Mouse (Mus musculus): ENCODE data around the gene March10. TPM values are rescaled to one million over a fixed set of nuclear protein-coding genes. Genes with fewer than 3 reads are reported as not detected.

Gene March10
- polyA plus RNA-seq, 1 experiment from 2014 or later = 0.37 TPM

DNA sequence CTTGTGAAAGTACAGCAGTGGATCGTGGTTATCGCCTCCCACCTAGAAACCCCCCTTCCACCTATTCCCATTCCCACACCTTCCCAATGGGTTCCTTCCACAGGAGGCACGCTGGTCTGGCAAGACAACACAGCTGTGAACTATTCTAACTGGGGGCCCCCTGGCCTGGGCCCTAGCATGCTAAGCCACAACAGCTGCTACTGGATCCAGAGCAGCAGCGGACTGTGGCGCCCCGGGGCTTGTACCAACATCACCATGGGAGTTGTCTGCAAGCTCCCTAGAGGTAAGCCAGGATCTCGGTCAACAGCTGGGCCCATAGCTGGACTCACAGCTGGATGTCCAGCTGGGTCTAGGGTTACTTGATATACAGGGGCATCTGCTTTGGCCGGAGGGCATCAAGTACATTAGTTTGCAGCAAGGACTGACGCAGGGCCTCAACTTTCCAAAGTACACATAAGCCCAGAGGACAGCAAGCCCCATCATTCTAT is 108.0 kb downstream of the March10 start:
- ATAC-seq (ENCODE audit: low FRiP score) = no peak

DNA sequence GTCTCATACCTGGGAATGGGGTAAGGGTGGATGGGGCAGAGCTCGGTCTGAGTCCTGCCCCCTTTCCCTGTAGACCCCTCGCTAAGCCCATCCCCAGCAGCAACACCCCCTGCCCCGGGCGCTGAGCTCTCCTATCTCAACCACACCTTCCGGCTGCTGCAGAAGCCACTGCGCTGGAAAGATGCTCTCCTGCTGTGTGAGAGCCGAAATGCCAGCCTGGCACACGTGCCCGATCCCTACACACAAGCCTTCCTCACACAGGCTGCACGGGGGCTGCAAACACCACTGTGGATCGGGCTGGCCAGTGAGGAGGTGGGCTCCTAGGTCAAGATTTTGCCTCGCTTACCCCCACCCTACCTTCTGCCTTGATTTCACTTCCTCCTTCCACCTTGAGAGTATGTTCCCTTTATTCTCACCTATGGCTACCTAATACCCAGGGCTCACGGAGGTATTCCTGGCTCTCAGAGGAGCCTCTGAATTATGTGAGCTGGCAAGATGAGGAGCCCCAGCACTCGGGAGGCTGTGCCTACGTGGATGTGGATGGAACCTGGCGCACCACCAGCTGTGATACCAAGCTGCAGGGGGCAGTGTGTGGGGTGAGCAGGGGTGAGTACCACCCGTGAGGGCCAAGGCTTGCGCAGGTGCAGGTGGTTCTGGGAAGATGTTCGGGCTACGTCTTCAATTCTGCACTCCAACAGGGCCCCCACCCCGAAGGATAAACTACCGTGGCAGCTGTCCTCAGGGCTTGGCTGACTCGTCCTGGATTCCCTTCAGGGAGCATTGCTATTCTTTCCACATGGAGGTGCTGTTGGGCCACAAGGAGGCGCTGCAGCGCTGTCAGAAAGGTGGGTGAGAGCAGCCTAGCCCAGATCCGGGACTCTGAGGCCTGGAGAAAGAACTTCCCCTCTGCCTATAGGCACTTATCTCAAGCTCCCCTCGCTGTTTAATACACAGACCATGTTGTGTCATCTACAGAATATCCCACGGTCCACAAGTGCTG is 109.1 kb downstream of the March10 start:
- no peaks in the 10 kb centered on the region for H3K27me3 ChIP-seq (ENCODE audit: control insufficient read depth, insufficient read depth, low read length)
- DNase-seq (ENCODE audit: low spot score) (peak; percentile 90), ATAC-seq (ENCODE audit: low FRiP score) (peak; percentile 69)
- H3K27ac ChIP-seq (ENCODE audit: low read depth, low read length) = no peak overlapping the region
- H3K4me2 ChIP-seq (replicated peaks; ENCODE audit: low read depth, low read length) = no peak overlapping the region
- 68% methylated on average over 28 of the region's 28 CpGs for WGBS
- H3K9me3 ChIP-seq (ENCODE audit: control insufficient read depth, low read length) = no peaks in the 10 kb centered on the region
- H3K4me3 ChIP-seq (ENCODE audit: low read depth, low read length) = no peak overlapping the region
- 0 out of 2 replicates have a peak, but pooled peaks cover 2% of the 10 kb centered on the region for H3K4me1 ChIP-seq (replicated peaks; ENCODE audit: control insufficient read depth, insufficient read depth, low read length)
- no peaks in the 10 kb centered on the region for H3K36me3 ChIP-seq (ENCODE audit: control insufficient read depth, insufficient read depth, low read length)
- H3K9ac ChIP-seq (ENCODE audit: low read depth, low read length) = no peak overlapping the region

More for the DNA sequence above, 108.0 kb downstream of the March10 start:
- Histone ChIP-seq H3K4me3 (ENCODE audit: low read depth, low read length) (no peak overlapping the region), H3K9me3 (ENCODE audit: control insufficient read depth, low read length) (no peaks in the 10 kb centered on the region), H3K9ac (ENCODE audit: low read depth, low read length) (no peak overlapping the region), H3K27me3 (ENCODE audit: control insufficient read depth, insufficient read depth, low read length) (no peaks in the 10 kb centered on the region; the same call in 1 of the 2 replicates), H3K27ac (ENCODE audit: low read depth, low read length) (no peak overlapping the region), H3K4me1 (replicated peaks; ENCODE audit: control insufficient read depth, insufficient read depth, low read length) (0 out of 2 replicates have a peak, but pooled peaks cover 2% of the 10 kb centered on the region), H3K36me3 (ENCODE audit: control insufficient read depth, insufficient read depth, low read length) (no peaks in the 10 kb centered on the region), H3K4me2 (replicated peaks; ENCODE audit: low read depth, low read length) (no peak overlapping the region)
- no peak for DNase-seq (ENCODE audit: low spot score)
- 91% methylated on average over 9 of the region's 9 CpGs for WGBS

DNA sequence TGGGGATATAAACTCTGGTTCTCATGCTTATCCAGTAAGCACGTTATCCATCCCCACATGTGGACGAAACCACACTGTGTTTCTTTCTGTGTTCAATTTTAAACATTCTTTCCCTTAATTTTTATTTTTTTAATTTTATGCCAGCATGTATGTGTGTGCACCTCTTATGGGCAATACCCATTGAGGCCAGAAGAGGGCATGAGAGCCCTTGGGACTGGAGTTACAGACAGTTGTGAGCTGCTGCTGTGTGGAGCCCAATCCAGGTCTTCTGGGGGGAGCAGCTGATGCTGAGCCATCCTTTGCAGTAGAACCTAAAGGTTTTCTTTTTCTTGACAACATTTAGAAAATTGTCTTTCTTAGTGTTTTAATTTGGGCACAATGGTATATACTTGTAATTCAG is 111.3 kb downstream of the March10 start:
- peak; percentile 50 for DNase-seq (ENCODE audit: low spot score)
- Histone ChIP-seq H3K27me3 (ENCODE audit: control insufficient read depth, insufficient read depth, low read length) (no peaks in the 10 kb centered on the region), H3K27ac (ENCODE audit: low read depth, low read length) (no peak overlapping the region), H3K9me3 (ENCODE audit: control insufficient read depth, low read length) (no peaks in the 10 kb centered on the region), H3K4me3 (ENCODE audit: low read depth, low read length) (no peak overlapping the region), H3K9ac (ENCODE audit: low read depth, low read length) (no peak overlapping the region), H3K36me3 (ENCODE audit: control insufficient read depth, insufficient read depth, low read length) (no peaks in the 10 kb centered on the region), H3K4me2 (replicated peaks; ENCODE audit: low read depth, low read length) (no peak overlapping the region), H3K4me1 (replicated peaks; ENCODE audit: control insufficient read depth, insufficient read depth, low read length) (no peaks in the 10 kb centered on the region)
- 90% methylated on average over 2 of the region's 2 CpGs for WGBS
- no peak for ATAC-seq (ENCODE audit: low FRiP score)

DNA sequence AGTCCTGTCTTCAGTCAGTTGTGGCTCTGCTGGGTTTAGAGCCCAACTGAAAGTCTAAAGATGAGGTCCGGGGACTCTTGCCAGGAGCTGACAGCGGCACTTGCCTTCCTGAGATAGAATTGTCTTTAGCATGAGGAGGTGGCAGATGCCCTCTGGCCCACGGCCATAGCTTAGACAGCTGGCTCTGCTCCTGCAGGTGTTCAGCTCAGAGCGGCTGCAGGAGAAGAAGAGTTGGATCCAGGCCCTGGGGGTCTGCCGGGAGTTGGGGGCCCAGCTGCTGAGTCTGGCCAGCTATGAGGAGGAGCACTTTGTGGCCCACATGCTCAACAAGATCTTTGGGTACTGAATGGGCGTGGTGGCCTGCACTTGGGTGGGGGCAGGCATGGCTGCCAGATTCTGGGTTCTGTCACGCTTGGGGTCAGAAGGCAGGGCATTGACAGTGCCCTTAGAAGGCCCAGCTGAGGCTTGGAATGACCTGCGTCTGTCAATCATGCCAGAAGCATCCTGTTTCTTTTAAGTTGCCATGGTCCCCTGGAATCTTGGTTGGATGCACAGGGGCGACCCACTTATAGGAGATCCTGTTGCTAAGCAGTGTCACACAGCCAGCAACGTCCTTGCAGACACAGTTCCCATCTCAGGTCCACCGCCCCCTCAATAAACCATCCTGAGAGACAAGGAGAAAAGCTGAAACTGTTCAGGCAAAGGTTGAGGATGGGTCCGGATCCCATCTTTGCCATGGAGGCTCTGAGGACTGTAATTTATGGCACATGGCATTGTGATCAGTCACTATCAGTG is 117.7 kb downstream of the March10 start:
- DNase-seq (ENCODE audit: low spot score) (no peak), ATAC-seq (ENCODE audit: low FRiP score) (no peak)
- Histone ChIP-seq H3K9ac (ENCODE audit: low read depth, low read length) (no peak overlapping the region), H3K36me3 (ENCODE audit: control insufficient read depth, insufficient read depth, low read length) (no peaks in the 10 kb centered on the region), H3K4me1 (replicated peaks; ENCODE audit: control insufficient read depth, insufficient read depth, low read length) (no peaks in the 10 kb centered on the region), H3K9me3 (ENCODE audit: control insufficient read depth, low read length) (no peaks in the 10 kb centered on the region), H3K27me3 (ENCODE audit: control insufficient read depth, insufficient read depth, low read length) (no peaks in the 10 kb centered on the region), H3K27ac (ENCODE audit: low read depth, low read length) (no peak overlapping the region), H3K4me3 (ENCODE audit: low read depth, low read length) (no peak overlapping the region), H3K4me2 (replicated peaks; ENCODE audit: low read depth, low read length) (no peak overlapping the region)
- 75% methylated on average over 12 of the region's 12 CpGs for WGBS

DNA sequence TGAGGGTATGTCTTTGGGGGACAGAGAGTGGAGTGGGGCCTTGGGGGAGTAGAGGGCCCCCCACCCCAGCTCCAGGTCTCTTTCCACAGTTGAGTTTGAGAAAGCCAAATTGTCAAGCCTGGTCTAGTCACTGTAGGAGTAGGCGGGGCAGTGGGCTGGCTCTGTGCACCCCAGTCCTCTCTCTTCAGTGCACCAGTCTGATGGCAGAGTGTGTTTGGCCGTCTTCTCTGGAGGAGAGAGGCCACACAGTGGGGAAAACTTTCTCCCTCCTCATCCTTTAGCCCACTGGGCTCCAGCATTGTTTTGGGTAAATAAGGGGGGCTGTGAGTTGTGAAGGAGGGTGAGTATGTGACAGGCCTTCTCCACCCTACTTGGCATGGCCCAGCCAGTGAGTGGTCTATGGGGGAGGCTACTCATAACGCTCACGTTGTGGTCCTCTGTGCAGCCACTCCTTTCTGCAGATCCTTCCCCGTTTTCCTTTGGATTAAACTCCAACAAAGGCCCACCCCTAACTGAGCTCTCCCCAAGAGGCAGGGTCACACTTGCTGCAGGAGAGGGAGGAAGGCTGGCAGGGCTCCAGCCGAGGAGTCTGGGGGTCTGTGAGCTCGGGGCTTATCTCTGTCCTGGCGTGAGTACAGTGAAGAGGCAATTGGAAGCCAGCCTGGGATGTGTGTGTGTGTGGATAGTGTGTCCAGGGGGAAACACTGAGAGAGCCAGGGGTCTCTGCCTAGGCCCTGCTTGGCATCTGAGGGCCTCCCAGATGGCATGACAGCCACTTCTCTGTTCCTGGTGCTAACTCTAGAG is 122.5 kb downstream of the March10 start:
- no peak overlapping the region for H3K27ac ChIP-seq (ENCODE audit: low read depth, low read length)
- no peak for ATAC-seq (ENCODE audit: low FRiP score)
- no peak overlapping the region for H3K4me2 ChIP-seq (replicated peaks; ENCODE audit: low read depth, low read length)
- H3K9ac ChIP-seq (ENCODE audit: low read depth, low read length) = no peak overlapping the region
- no peak for DNase-seq (ENCODE audit: low spot score)
- H3K4me3 ChIP-seq (ENCODE audit: low read depth, low read length) = no peak overlapping the region
- H3K36me3 ChIP-seq (ENCODE audit: control insufficient read depth, insufficient read depth, low read length) = no peaks in the 10 kb centered on the region
- no peaks in the 10 kb centered on the region for H3K9me3 ChIP-seq (ENCODE audit: control insufficient read depth, low read length)
- WGBS = 77% methylated on average over 8 of the region's 8 CpGs
- no peaks in the 10 kb centered on the region for H3K4me1 ChIP-seq (replicated peaks; ENCODE audit: control insufficient read depth, insufficient read depth, low read length)
- H3K27me3 ChIP-seq (ENCODE audit: control insufficient read depth, insufficient read depth, low read length) = no peaks in the 10 kb centered on the region

DNA sequence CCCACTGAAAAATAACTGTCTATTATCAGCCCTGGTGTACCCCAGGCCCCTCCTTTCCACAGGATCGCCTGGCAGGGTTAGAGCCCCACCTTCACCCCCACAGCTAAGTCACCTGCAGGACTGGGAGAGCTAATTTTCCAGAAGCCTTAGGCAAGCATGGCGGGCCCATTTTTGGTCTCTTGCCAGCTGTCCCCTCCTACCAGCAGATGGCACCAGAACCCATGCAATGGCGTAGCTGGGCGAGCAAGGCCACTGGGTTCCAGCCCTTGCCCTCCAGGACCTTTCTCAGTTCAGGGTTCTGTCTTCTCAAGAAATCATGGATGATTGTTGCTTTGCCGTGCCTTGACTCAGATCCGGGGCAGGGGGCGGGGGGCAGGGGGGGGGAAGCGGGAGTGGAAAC is 124.1 kb downstream of the March10 start:
- WGBS = 81% methylated on average over 8 of the region's 8 CpGs
- Histone ChIP-seq H3K27ac (ENCODE audit: low read depth, low read length) (no peak overlapping the region), H3K4me2 (replicated peaks; ENCODE audit: low read depth, low read length) (no peak overlapping the region), H3K9me3 (ENCODE audit: control insufficient read depth, low read length) (no peaks in the 10 kb centered on the region), H3K9ac (ENCODE audit: low read depth, low read length) (no peak overlapping the region), H3K4me3 (ENCODE audit: low read depth, low read length) (no peak overlapping the region), H3K27me3 (ENCODE audit: control insufficient read depth, insufficient read depth, low read length) (no peaks in the 10 kb centered on the region), H3K4me1 (replicated peaks; ENCODE audit: control insufficient read depth, insufficient read depth, low read length) (no peaks in the 10 kb centered on the region), H3K36me3 (ENCODE audit: control insufficient read depth, insufficient read depth, low read length) (no peaks in the 10 kb centered on the region)
- peak; percentile 62; the same call in 1 of the 2 replicates for ATAC-seq (ENCODE audit: low FRiP score)
- DNase-seq (ENCODE audit: low spot score) = peak; percentile 78

DNA sequence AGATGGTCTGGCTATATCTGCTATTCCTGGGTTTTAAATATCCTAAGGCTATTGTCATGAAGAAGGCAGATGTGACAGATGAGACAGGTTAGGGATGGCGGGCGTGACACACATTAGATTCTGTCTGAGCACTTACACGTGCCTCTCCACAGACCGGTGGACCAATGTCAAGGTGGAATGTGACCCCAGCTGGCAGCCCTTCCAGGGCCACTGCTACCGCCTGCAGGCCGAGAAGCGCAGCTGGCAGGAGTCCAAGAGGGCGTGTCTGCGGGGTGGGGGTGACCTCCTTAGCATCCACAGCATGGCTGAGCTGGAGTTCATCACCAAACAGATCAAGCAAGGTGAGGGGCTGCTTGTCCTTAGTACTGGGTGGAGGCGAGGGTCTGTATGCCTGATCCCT is 124.8 kb downstream of the March10 start:
- Histone ChIP-seq H3K36me3 (ENCODE audit: control insufficient read depth, insufficient read depth, low read length) (no peaks in the 10 kb centered on the region), H3K9ac (ENCODE audit: low read depth, low read length) (no peak overlapping the region), H3K4me2 (replicated peaks; ENCODE audit: low read depth, low read length) (no peak overlapping the region), H3K4me3 (ENCODE audit: low read depth, low read length) (no peak overlapping the region), H3K27ac (ENCODE audit: low read depth, low read length) (no peak overlapping the region), H3K4me1 (replicated peaks; ENCODE audit: control insufficient read depth, insufficient read depth, low read length) (no peaks in the 10 kb centered on the region), H3K9me3 (ENCODE audit: control insufficient read depth, low read length) (no peaks in the 10 kb centered on the region), H3K27me3 (ENCODE audit: control insufficient read depth, insufficient read depth, low read length) (no peaks in the 10 kb centered on the region)
- 54% methylated on average over 10 of the region's 10 CpGs for WGBS
- ATAC-seq (ENCODE audit: low FRiP score) (peak; percentile 41; the same call in 1 of the 2 replicates), DNase-seq (ENCODE audit: low spot score) (peak; percentile 47)

DNA sequence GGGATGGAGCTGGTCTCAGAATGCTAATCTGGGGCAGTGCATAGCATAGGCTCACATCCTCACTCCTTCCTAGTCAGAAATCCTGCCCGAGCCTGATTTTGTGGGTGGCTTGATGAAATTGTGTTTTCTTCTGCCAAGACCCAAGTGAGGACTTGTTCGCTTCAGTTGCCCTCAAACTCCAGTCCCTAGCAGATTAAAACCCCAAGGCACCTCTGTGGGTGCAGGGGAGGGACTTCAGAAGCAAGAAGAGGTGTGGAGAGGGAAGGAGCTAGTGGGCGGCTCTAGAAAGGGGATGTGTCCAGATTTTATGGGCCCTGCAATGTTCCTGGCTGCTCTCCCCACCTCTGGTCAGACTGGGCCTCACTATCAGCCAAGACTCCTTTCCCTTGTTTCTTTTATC is 125.4 kb downstream of the March10 start:
- no peak for DNase-seq (ENCODE audit: low spot score)
- ATAC-seq (ENCODE audit: low FRiP score) = no peak
- Histone ChIP-seq H3K9ac (ENCODE audit: low read depth, low read length) (no peak overlapping the region), H3K4me3 (ENCODE audit: low read depth, low read length) (no peak overlapping the region), H3K27me3 (ENCODE audit: control insufficient read depth, insufficient read depth, low read length) (no peaks in the 10 kb centered on the region), H3K4me1 (replicated peaks; ENCODE audit: control insufficient read depth, insufficient read depth, low read length) (no peaks in the 10 kb centered on the region), H3K4me2 (replicated peaks; ENCODE audit: low read depth, low read length) (no peak overlapping the region), H3K27ac (ENCODE audit: low read depth, low read length) (no peak overlapping the region), H3K9me3 (ENCODE audit: control insufficient read depth, low read length) (no peaks in the 10 kb centered on the region), H3K36me3 (ENCODE audit: control insufficient read depth, insufficient read depth, low read length) (no peaks in the 10 kb centered on the region)
- WGBS = 95% methylated on average over 3 of the region's 3 CpGs
